Mouse (Mus musculus): ENCODE data around the gene Ube2o.
A peak's percentile ranks its signal among the peaks of the same experiment; 100 is the strongest.

Ube2o gene

GRCm38 (mm10) chr11:116581376-116581814, at the start of gene Ube2o:
Gene Ube2o, minus strand, starts transcription at chr11:116581447.
- DNase-seq (ENCODE audit: extremely low read depth, insufficient read length, low spot score) = peak; percentile 84

GRCm38 (mm10) chr11:116630171-116630965, 49.1 kb upstream of the Ube2o start:
- DNase-seq (ENCODE audit: extremely low read depth, insufficient read length, low spot score) = no peak

GRCm38 (mm10) chr11:116629472-116629871, 48.2 kb upstream of the Ube2o start:
- DNase-seq (ENCODE audit: extremely low read depth, insufficient read length, low spot score) = no peak

GRCm38 (mm10) chr11:116628712-116629111, 47.5 kb upstream of the Ube2o start:
- peak; percentile 48 for DNase-seq (ENCODE audit: extremely low read depth, insufficient read length, low spot score)

DNA sequence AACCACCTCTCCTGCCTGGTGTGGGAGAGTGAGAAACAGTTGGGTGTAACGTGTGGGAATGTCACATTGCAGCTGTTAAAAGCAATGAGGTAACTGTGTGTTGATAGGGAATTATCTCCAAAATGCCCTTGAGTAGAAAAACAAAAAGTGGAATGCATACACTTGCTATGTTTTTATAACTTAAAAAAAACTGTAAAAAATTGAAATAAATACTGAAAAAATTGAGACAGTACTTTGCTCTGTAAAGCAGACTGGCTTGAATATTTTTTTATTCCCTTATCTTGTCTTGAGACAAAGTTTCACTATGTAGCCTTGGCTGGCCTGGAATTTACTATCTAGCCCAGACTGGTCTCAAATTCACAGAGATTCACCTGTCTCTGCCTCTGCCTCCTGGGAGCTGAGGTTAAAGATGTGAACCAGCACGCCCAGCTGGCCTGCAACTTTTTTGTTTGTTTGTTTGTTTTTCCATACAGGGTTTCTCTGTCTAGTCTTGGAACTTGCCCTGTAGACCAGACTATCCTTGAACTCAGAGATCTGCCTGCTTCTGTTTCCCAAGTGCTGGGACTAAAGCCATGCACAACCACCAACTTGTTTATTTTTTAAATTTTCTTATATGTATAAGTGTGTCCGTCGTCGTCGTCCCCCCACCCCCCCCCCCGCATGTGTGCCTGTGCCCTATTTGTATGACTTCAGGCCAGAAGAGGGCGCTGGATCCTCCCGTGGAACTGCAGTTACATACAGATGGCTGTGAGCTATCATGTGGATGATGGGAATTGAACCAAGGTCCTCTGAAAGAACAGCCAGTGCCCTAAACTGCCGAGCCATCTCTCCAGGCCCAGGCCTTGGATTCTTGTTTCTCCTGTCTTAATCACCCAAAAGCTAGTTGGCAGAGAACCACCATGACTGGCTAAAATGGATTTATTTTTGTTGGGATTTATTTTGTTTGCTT, 46.1 kb upstream of the Ube2o start:
- DNase-seq (ENCODE audit: extremely low read depth, insufficient read length, low spot score) = peak; percentile 56

- DNase-seq (ENCODE audit: extremely low read depth, insufficient read length, low spot score) = no peak
Observed at GRCm38 (mm10) chr11:116626299-116627071, 45.2 kb upstream of the Ube2o start, which contains the start of gene Rhbdf2. Gene Rhbdf2, minus strand, starts transcription at chr11:116627019.

DNA sequence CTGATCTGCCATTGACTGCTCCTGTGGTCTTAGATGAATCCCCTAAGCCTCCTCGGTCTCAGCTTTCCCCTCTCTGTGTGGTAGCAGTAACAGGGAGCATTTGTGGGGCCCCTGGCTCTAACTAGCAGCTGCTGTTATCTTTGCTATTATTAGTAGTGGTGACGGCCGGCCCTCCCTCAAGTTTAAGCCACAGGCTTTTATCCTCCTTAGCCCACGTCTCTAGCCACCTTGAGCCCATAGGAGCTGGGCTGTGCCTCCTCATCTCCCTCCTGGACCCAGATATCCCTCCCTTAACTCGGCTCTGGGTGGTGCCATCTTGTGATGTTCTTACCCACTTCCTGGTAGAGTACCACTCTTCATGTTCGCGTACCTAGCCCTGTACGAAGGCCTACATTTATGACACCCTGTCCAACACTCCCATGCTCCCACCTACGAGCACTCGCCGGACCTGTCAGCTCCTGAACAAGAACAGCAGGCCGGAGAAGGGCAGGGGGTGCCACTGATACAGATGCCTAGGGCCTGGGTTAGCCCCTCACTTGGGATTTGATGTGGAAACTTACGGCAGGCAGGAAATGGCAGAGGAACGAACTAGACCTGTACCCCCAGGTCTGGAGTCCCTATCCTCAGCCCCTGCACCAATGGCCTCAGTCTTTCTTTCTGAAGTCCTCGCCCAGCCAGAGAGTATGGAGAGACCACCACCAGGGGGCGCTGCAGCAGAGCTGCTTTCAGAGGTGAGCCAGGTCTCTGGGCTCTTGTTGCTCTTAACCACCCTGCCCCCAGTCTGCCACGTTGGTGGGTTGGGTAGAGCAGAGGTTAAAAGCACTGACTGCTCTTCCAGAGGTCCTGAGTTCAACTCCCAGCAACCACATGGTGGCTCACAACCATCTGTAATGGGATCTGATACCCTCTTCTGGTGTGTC, 44.1 kb upstream of the Ube2o start:
- peak; percentile 54 for DNase-seq (ENCODE audit: extremely low read depth, insufficient read length, low spot score)

DNA sequence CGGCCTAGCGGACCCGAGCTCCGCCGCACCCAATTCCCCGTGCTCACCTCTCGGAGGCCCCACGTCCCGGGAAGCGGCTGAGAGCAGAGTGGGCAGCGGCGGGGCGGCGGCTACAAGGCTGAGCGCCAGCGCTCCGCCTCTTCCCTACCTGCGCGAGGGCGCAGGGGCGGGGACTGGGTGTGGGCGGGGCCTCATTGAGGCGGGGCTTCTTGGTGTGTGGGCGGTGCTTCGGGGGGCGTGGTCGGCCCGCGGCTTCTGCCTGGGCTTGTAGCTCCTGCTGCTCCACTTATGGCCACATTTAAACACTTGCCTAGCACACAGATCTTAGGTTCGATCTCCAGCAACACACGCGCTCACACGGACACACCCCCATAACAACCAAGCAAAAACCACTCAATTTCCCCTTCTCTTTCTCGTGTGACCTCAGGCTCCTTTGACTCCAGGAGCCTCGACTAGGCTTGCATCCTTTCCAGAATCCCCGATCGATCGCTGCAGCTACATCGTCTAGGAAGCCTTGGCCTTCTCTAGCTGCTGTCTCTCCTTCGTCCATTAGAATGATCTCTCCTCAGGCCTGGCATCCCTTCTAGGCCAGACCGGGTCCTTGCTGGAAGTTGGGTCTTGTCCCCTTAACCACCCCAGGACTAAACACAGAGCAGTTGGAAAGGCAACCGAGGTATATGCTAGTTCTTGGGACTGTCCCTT, 43.0 kb upstream of the Ube2o start:
- peak; percentile 94 for DNase-seq (ENCODE audit: extremely low read depth, insufficient read length, low spot score)

- no peak for DNase-seq (ENCODE audit: extremely low read depth, insufficient read length, low spot score)
Observed at GRCm38 (mm10) chr11:116623281-116624124, 42.3 kb upstream of the Ube2o start.

DNA sequence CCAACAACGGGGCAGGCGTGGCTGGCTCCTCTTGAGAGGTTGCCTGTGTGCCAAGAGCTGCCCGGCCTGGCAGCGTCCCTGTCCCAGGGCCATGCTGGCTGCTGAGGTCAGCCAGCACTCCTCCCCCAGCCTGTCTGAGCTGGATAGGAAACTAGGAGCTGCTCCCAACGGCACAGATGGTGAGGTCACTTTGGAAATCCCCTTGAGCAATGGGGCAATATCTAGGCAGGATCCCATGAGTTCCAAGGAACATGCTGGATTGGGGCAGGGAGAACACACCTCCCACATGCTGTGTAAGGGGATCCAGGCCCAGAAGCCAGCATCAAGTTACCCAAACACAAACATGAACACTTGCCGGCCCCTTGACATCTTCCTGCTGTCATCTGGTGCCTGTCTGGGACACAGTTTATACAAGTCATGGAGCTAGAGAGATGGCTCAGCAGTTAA, 40.0 kb upstream of the Ube2o start:
- DNase-seq (ENCODE audit: extremely low read depth, insufficient read length, low spot score) = peak; percentile 98

- DNase-seq (ENCODE audit: extremely low read depth, insufficient read length, low spot score) = no peak
Observed at GRCm38 (mm10) chr11:116620559-116621253, 39.5 kb upstream of the Ube2o start.

- no peak for DNase-seq (ENCODE audit: extremely low read depth, insufficient read length, low spot score)
Observed at GRCm38 (mm10) chr11:116620073-116620472, 38.8 kb upstream of the Ube2o start.

DNA sequence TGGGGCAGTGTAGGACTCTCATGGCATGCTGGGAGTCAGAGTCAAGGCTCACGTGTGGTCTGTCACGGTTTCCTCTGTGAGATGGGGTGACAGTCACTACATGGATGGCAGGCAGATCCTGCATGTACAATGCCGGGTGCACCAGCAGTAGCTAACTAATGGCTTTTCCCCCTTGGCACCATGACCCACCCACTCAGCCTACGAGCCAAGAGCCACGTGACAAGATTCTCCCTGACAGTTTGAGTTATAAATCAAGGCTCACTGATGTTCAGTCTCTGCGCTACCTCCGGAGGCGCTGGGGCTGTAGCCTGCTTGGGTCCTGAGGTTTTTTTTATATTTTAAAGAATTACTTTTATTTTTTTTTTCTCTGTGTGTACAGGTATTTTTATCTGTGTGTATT, 38.3 kb upstream of the Ube2o start:
- DNase-seq (ENCODE audit: extremely low read depth, insufficient read length, low spot score) = no peak

DNA sequence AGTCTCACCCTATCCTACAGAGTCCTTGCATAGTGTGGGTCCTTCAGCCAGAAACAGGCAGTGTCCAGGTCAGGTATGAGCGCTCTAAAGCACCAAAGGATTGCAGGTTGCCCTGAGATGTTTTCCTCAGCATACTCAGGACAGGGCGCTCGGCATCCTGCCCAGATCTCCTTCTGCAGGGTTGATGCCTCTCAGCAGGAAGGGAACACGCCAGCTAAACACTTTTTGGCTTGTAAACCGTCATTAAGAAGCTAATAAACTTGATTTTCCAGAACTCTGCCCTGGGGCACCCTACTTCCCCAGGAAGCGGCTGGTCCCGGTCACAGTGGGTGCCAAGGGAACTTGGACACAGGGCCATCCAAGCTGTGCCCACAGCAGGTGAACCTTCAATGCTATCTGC, 37.9 kb upstream of the Ube2o start:
- no peak for DNase-seq (ENCODE audit: extremely low read depth, insufficient read length, low spot score)

- no peak for DNase-seq (ENCODE audit: extremely low read depth, insufficient read length, low spot score)
Observed at GRCm38 (mm10) chr11:116618666-116619065, 37.4 kb upstream of the Ube2o start.

- DNase-seq (ENCODE audit: extremely low read depth, insufficient read length, low spot score) = peak; percentile 66
Observed at GRCm38 (mm10) chr11:116617641-116618040, 36.4 kb upstream of the Ube2o start.

DNA sequence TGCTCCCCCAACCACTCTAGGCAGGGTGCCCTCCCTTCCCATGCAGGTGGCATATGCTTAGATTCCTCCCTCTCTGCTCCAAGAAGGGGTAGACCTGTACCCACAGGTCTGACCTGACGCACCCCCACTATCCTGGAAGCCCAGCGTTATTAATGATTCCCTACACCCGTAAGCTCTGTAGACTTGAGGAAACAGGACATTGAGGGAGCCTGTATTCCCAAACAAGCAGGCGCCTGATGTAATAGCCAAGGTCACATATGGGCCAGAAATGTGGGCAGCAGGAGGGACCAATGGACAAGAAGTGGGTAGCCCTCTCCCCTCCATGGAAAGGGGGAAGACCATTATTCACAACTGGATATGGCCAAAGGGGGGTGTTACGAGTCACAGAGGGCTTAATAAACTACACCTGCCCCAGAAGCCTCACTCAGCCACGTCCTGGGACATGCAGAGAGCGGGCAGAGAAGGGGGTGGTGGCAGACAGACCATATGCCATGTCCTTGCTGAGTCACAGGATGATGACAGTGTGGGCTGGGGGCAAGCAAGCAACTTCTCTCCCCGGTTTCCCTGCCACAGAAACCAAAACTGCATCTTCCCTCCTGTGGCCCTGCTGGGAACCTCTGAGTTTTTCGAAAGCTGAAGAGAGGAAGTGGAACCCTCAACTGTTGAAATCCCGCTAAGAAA, 35.3 kb upstream of the Ube2o start:
- DNase-seq (ENCODE audit: extremely low read depth, insufficient read length, low spot score) = no peak
